Mouse (Mus musculus) forebrain, embryonic 16.5 days (tissue): ENCODE measurements at regions not wholly inside any gene's neighbourhood (a gene's known extent, or its start where the extent isn't known, plus 50 kb on each side); places are given as distances from the start of the nearest gene placed in this dataset.

Source experiments
- ATAC-seq: fragments of 200-750 bp; cut with Nextera tagmentation; 2 replicates; pipeline ENCODE4 v1.8.0; 2017; ENCODE audit warnings: mild to moderate bottlenecking, moderate library complexity
- H3K27ac ChIP-seq: fragments of 300-500 bp; sonication (generic); 2 replicates; pipeline ENCODE4 v1.5.1; 2014; ENCODE audit warnings: low read length, control low read depth
- H3K27me3 ChIP-seq: fragments of 300-500 bp; sonication (generic); replicated peaks from 2 replicates; pipeline ENCODE4 v1.6.1; 2014; ENCODE audit warnings: low read length; ENCODE audit not compliant: control insufficient read depth, insufficient read depth
- H3K36me3 ChIP-seq: fragments of 300-500 bp; sonication (generic); 2 replicates; pipeline ENCODE4 v1.6.1; 2014; ENCODE audit not compliant: control insufficient read depth, insufficient read depth
- H3K4me1 ChIP-seq: fragments of 300-500 bp; sonication (generic); replicated peaks from 2 replicates; pipeline ENCODE4 v1.6.1; 2014; ENCODE audit warnings: low read length; ENCODE audit not compliant: control insufficient read depth, insufficient read depth
- H3K4me2 ChIP-seq: fragments of 300-500 bp; sonication (generic); 2 replicates; pipeline ENCODE4 v1.6.1; 2014; ENCODE audit warnings: mild to moderate bottlenecking, low read length, control low read depth
- H3K4me3 ChIP-seq: fragments of 300-500 bp; sonication (generic); replicated peaks from 2 replicates; pipeline ENCODE4 v1.5.1; 2014; ENCODE audit warnings: mild to moderate bottlenecking, low read length, control low read depth
- H3K9ac ChIP-seq: fragments of 300-500 bp; sonication (generic); replicated peaks from 2 replicates; pipeline ENCODE4 v1.6.1; 2014; ENCODE audit warnings: low read depth, low read length, control low read depth
- H3K9me3 ChIP-seq: fragments of 300-500 bp; sonication (generic); 2 replicates; pipeline ENCODE4 v1.6.1; 2016; ENCODE audit warnings: low read length; ENCODE audit not compliant: control insufficient read depth
- WGBS: fragments of 180-500 bp; shearing (Covaris S2); extraction: QIAGEN DNeasy Blood & Tissue Kit; methylation state at CpG from one replicate; pipeline ENCODE4 v1.1.7; 2014; 5-methylcytosine and 5-hydroxymethylcytosine counted together

- H3K27me3 ChIP-seq = no peaks in the 10 kb centered on the region
- ATAC-seq = no peak
Measured at GRCm38 (mm10) chr17:85767201-85767862, 79.3 kb upstream of the Six2 start.

GRCm38 (mm10) chr17:85766556-85766955 is 78.5 kb upstream of the Six2 start:
- H3K36me3 ChIP-seq = no peaks in the 10 kb centered on the region
- H3K4me1 ChIP-seq = no peaks in the 10 kb centered on the region
- peaks cover 4% of the 10 kb centered on the region for H3K9me3 ChIP-seq
- H3K9ac ChIP-seq = no peak overlapping the region
- H3K27ac ChIP-seq = no peak overlapping the region
- WGBS = 11% methylated on average over 5 of the region's 5 CpGs
- no peak overlapping the region for H3K4me3 ChIP-seq
- H3K27me3 ChIP-seq = no peaks in the 10 kb centered on the region
- ATAC-seq = no peak
- no peak overlapping the region for H3K4me2 ChIP-seq

More at GRCm38 (mm10) chr17:85767201-85767862, 79.3 kb upstream of the Six2 start:
- H3K4me3 ChIP-seq = no peak overlapping the region
- H3K36me3 ChIP-seq = no peaks in the 10 kb centered on the region
- peaks cover under 1% of the 10 kb centered on the region; the same call in 1 of the 2 replicates for H3K9me3 ChIP-seq
- H3K4me2 ChIP-seq = no peak overlapping the region
- no peak overlapping the region for H3K9ac ChIP-seq
- no peak overlapping the region for H3K27ac ChIP-seq
- no peaks in the 10 kb centered on the region for H3K4me1 ChIP-seq
- 79% methylated on average over 15 of the region's 15 CpGs for WGBS

- no peak overlapping the region for H3K4me2 ChIP-seq
- ATAC-seq = 0 out of 2 replicates have a peak, but pooled peaks have one; percentile 49
- H3K9me3 ChIP-seq = peaks cover 4% of the 10 kb centered on the region
- WGBS = 28% methylated on average over 9 of the region's 9 CpGs
- H3K27me3 ChIP-seq = no peaks in the 10 kb centered on the region
- H3K36me3 ChIP-seq = no peaks in the 10 kb centered on the region
- no peak overlapping the region for H3K27ac ChIP-seq
- H3K9ac ChIP-seq = no peak overlapping the region
- no peak overlapping the region for H3K4me3 ChIP-seq
- H3K4me1 ChIP-seq = 0 out of 2 replicates have a peak, but pooled peaks cover 3% of the 10 kb centered on the region
Measured at GRCm38 (mm10) chr17:85758581-85759098, 70.6 kb upstream of the Six2 start.

- no peaks in the 10 kb centered on the region for H3K36me3 ChIP-seq
- no peak overlapping the region for H3K4me3 ChIP-seq
- H3K27ac ChIP-seq = no peak overlapping the region
- 92% methylated on average over 1 of the region's 1 CpGs for WGBS
- peaks cover 4% of the 10 kb centered on the region for H3K9me3 ChIP-seq
- no peak overlapping the region for H3K9ac ChIP-seq
- no peaks in the 10 kb centered on the region for H3K27me3 ChIP-seq
- no peak for ATAC-seq
- 0 out of 2 replicates have a peak, but pooled peaks cover 3% of the 10 kb centered on the region for H3K4me1 ChIP-seq
- no peak overlapping the region for H3K4me2 ChIP-seq
Measured at GRCm38 (mm10) chr17:85757647-85758046, 69.6 kb upstream of the Six2 start.

- Histone ChIP-seq H3K9ac (no peak overlapping the region), H3K27me3 (peaks cover 5% of the 10 kb centered on the region; the same call in 1 of the 2 replicates), H3K4me2 (no peak overlapping the region), H3K4me1 (0 out of 2 replicates have a peak, but pooled peaks cover 3% of the 10 kb centered on the region), H3K36me3 (no peaks in the 10 kb centered on the region), H3K27ac (no peak overlapping the region), H3K4me3 (no peak overlapping the region), H3K9me3 (no peaks in the 10 kb centered on the region)
- no peak for ATAC-seq
- WGBS = 85% methylated on average over 2 of the region's 2 CpGs
Measured at GRCm38 (mm10) chr17:85755557-85755956, 67.5 kb upstream of the Six2 start.

GRCm38 (mm10) chr17:85748649-85749081 is 60.6 kb upstream of the Six2 start:
- no peak overlapping the region for H3K9ac ChIP-seq
- WGBS = 7% methylated on average over 10 of the region's 10 CpGs
- H3K27ac ChIP-seq = no peak overlapping the region
- no peak overlapping the region for H3K4me2 ChIP-seq
- no peak for ATAC-seq
- H3K27me3 ChIP-seq = peaks cover 5% of the 10 kb centered on the region; the same call in 1 of the 2 replicates
- no peaks in the 10 kb centered on the region for H3K9me3 ChIP-seq
- H3K36me3 ChIP-seq = no peaks in the 10 kb centered on the region
- H3K4me3 ChIP-seq = no peak overlapping the region
- H3K4me1 ChIP-seq = peaks cover 4% of the 10 kb centered on the region; the same call in 1 of the 2 replicates

GRCm38 (mm10) chr17:85747976-85748648 is 60.0 kb upstream of the Six2 start:
- no peaks in the 10 kb centered on the region for H3K36me3 ChIP-seq
- no peak overlapping the region for H3K9ac ChIP-seq
- WGBS = 75% methylated on average over 16 of the region's 16 CpGs
- no peak overlapping the region for H3K4me3 ChIP-seq
- peaks cover 5% of the 10 kb centered on the region; the same call in 1 of the 2 replicates for H3K27me3 ChIP-seq
- peaks cover 4% of the 10 kb centered on the region; the same call in 1 of the 2 replicates for H3K4me1 ChIP-seq
- no peak for ATAC-seq
- H3K9me3 ChIP-seq = no peaks in the 10 kb centered on the region
- H3K27ac ChIP-seq = no peak overlapping the region
- H3K4me2 ChIP-seq = no peak overlapping the region
